Mouse (Mus musculus): ENCODE measurements around the gene Tifa. TPM values are rescaled to one million over a fixed set of nuclear protein-coding genes. Genes with fewer than 3 reads are reported as not detected.

The Tifa gene
- total and polyA plus RNA-seq, 3 experiments = 1.3 to 2.3 (median 1.6) TPM

- Histone ChIP-seq H3K27me3 (ENCODE audit: control insufficient read depth, insufficient read depth, low read length) (0 out of 2 replicates have a peak, but pooled peaks cover 2% of the 10 kb centered on the region), H3K79me2 (replicated peaks; ENCODE audit: control insufficient read depth, insufficient read depth, low read length) (no peaks in the 10 kb centered on the region), H3K36me3 (ENCODE audit: control insufficient read depth, insufficient read depth, low read length) (no peaks in the 10 kb centered on the region), H3K4me1 (ENCODE audit: control insufficient read depth, insufficient read depth, low read length) (no peaks in the 10 kb centered on the region), H3K4me3 (no peak overlapping the region), H3K27ac (no peak overlapping the region), H3K9ac (ENCODE audit: low read depth, low read length) (no peak overlapping the region)
- 85% methylated on average over 8 of the region's 8 CpGs for WGBS
- TF ChIP-seq CTCF (IDR thresholded peaks at IDR 0.05) (no peak), POLR2A (IDR thresholded peaks at IDR 0.05; ENCODE audit: insufficient read depth, low read depth, low read length) (no peak), EP300 (IDR thresholded peaks at IDR 0.05; ENCODE audit: insufficient read depth, low read depth, low read length) (no peak)
- intact Hi-C loops (cut with DNase I) = no loop called here
- DNase-seq = no peak
These were observed 52.3 kb downstream of the Tifa start for GRCm38 (mm10) chr3:127841926-127842325.

GRCm38 (mm10) chr3:127843324-127843940 is 53.8 kb downstream of the Tifa start:
- 0 out of 2 replicates have a peak, but pooled peaks cover 2% of the 10 kb centered on the region for H3K27me3 ChIP-seq (ENCODE audit: control insufficient read depth, insufficient read depth, low read length)
- intact Hi-C loops (cut with DNase I) = no loop called here
- no peaks in the 10 kb centered on the region for H3K36me3 ChIP-seq (ENCODE audit: control insufficient read depth, insufficient read depth, low read length)
- H3K27ac ChIP-seq = no peak overlapping the region
- WGBS = 68% methylated on average over 2 of the region's 2 CpGs
- H3K79me2 ChIP-seq (replicated peaks; ENCODE audit: control insufficient read depth, insufficient read depth, low read length) = no peaks in the 10 kb centered on the region
- no peak overlapping the region for H3K4me3 ChIP-seq
- DNase-seq = no peak
- TF ChIP-seq EP300 (IDR thresholded peaks at IDR 0.05; ENCODE audit: insufficient read depth, low read depth, low read length) = no peak
- no peak for TF ChIP-seq POLR2A (IDR thresholded peaks at IDR 0.05; ENCODE audit: insufficient read depth, low read depth, low read length)
- no peak for TF ChIP-seq CTCF (IDR thresholded peaks at IDR 0.05)
- no peaks in the 10 kb centered on the region for H3K4me1 ChIP-seq (ENCODE audit: control insufficient read depth, insufficient read depth, low read length)
- no peak overlapping the region for H3K9ac ChIP-seq (ENCODE audit: low read depth, low read length)

DNA sequence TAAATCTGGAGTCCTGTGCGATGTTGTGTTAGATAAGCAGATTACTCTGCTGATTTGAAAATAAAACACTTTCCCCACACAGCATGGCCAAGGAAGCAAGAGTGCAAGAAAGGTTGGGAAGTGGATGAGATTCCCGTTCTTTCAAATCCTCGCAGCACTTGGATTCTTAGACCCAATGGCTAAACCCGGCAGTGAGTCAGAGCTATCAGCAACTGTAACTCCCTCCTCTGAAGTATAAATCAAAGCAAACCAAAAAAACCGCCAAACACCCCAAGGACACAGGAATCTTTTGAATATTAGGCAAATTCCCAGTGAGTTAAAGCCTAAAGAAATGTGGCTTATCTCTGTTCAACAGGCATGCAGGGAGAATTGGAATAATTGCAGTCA is 54.3 kb downstream of the Tifa start:
- H3K9ac ChIP-seq (ENCODE audit: low read depth, low read length) = no peak overlapping the region
- WGBS = 61% methylated on average over 5 of the region's 5 CpGs
- no peak for DNase-seq
- TF ChIP-seq POLR2A (IDR thresholded peaks at IDR 0.05; ENCODE audit: insufficient read depth, low read depth, low read length) (no peak), EP300 (IDR thresholded peaks at IDR 0.05; ENCODE audit: insufficient read depth, low read depth, low read length) (no peak), CTCF (IDR thresholded peaks at IDR 0.05) (no peak)
- H3K27ac ChIP-seq = no peak overlapping the region
- no peaks in the 10 kb centered on the region for H3K4me1 ChIP-seq (ENCODE audit: control insufficient read depth, insufficient read depth, low read length)
- 0 out of 2 replicates have a peak, but pooled peaks cover 2% of the 10 kb centered on the region for H3K27me3 ChIP-seq (ENCODE audit: control insufficient read depth, insufficient read depth, low read length)
- intact Hi-C loops (cut with DNase I) = no loop called here
- H3K4me3 ChIP-seq = no peak overlapping the region
- H3K36me3 ChIP-seq (ENCODE audit: control insufficient read depth, insufficient read depth, low read length) = no peaks in the 10 kb centered on the region
- H3K79me2 ChIP-seq (replicated peaks; ENCODE audit: control insufficient read depth, insufficient read depth, low read length) = no peaks in the 10 kb centered on the region

- DNase-seq = no peak
- H3K79me2 ChIP-seq (replicated peaks; ENCODE audit: control insufficient read depth, insufficient read depth, low read length) = no peaks in the 10 kb centered on the region
- WGBS = 57% methylated on average over 11 of the region's 11 CpGs
- no peaks in the 10 kb centered on the region for H3K27me3 ChIP-seq (ENCODE audit: control insufficient read depth, insufficient read depth, low read length)
- no peaks in the 10 kb centered on the region for H3K4me1 ChIP-seq (ENCODE audit: control insufficient read depth, insufficient read depth, low read length)
- intact Hi-C loops (cut with DNase I) = no loop called here
- no peak overlapping the region for H3K27ac ChIP-seq
- no peak for TF ChIP-seq CTCF (IDR thresholded peaks at IDR 0.05)
- no peak for TF ChIP-seq POLR2A (IDR thresholded peaks at IDR 0.05; ENCODE audit: insufficient read depth, low read depth, low read length)
- no peak for TF ChIP-seq EP300 (IDR thresholded peaks at IDR 0.05; ENCODE audit: insufficient read depth, low read depth, low read length)
- no peak overlapping the region for H3K4me3 ChIP-seq
- H3K36me3 ChIP-seq (ENCODE audit: control insufficient read depth, insufficient read depth, low read length) = no peaks in the 10 kb centered on the region
- H3K9ac ChIP-seq (ENCODE audit: low read depth, low read length) = no peak overlapping the region
These were observed 58.6 kb downstream of the Tifa start for GRCm38 (mm10) chr3:127848088-127848808.

- TF ChIP-seq POLR2A (IDR thresholded peaks at IDR 0.05; ENCODE audit: insufficient read depth, low read depth, low read length) (no peak), EP300 (IDR thresholded peaks at IDR 0.05; ENCODE audit: insufficient read depth, low read depth, low read length) (no peak), CTCF (IDR thresholded peaks at IDR 0.05) (no peak)
- Histone ChIP-seq H3K36me3 (ENCODE audit: control insufficient read depth, insufficient read depth, low read length) (no peaks in the 10 kb centered on the region), H3K27me3 (ENCODE audit: control insufficient read depth, insufficient read depth, low read length) (no peaks in the 10 kb centered on the region), H3K79me2 (replicated peaks; ENCODE audit: control insufficient read depth, insufficient read depth, low read length) (no peaks in the 10 kb centered on the region), H3K4me1 (ENCODE audit: control insufficient read depth, insufficient read depth, low read length) (peaks cover 2% of the 10 kb centered on the region; the same call in 1 of the 2 replicates), H3K4me3 (no peak overlapping the region), H3K27ac (no peak overlapping the region), H3K9ac (ENCODE audit: low read depth, low read length) (no peak overlapping the region)
- no peak for DNase-seq
- intact Hi-C loops (cut with DNase I) = loop anchor here (5.0 kb wide), 1 partner anchor 47 kb away; the partner anchor contains the start of gene Fam241a
- WGBS = 73% methylated on average over 5 of the region's 5 CpGs
These were observed 60.3 kb downstream of the Tifa start for GRCm38 (mm10) chr3:127849922-127850321.

All from heart, adult 2 months (tissue).